Mouse (Mus musculus): Measurements from ENCODE around the gene Tmem200b. TPM values are rescaled to one million over a fixed set of nuclear protein-coding genes. Genes with fewer than 3 reads are reported as not detected.

Gene Tmem200b
- polyA plus RNA-seq, 1 experiment from 2014 or later, result 4.3 TPM

DNA sequence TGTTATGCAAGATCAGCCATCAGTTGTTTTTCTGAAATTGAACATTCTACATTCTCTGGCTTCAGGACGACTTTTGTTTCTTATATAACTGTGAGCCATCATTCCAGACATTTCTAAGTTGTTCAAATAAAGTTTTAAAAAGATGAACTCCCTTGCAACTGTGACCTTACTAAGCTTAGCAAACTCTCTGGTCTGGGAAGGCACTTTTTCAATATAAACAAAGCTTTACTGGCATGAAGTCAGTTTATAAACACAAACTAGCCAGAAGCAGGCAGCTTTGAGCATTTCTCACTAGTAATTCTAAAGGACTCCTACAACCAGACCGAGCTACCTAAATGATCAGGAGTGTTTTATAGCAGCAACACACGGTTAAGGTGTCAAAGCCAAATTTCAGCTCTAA, 35.6 kb downstream of the Tmem200b start:
- Histone ChIP-seq H3K27ac (replicated peaks in 1 of 2; ENCODE audit: control insufficient read depth in 1 of 2, insufficient read depth in 1 of 2, low read depth in 2 of 2, low read length in 2 of 2) (no peak overlapping the region), H3K4me1 (ENCODE audit: control insufficient read depth in 2 of 2, insufficient read depth in 2 of 2, low read length in 2 of 2) (no peaks in the 10 kb centered on the region)

DNA sequence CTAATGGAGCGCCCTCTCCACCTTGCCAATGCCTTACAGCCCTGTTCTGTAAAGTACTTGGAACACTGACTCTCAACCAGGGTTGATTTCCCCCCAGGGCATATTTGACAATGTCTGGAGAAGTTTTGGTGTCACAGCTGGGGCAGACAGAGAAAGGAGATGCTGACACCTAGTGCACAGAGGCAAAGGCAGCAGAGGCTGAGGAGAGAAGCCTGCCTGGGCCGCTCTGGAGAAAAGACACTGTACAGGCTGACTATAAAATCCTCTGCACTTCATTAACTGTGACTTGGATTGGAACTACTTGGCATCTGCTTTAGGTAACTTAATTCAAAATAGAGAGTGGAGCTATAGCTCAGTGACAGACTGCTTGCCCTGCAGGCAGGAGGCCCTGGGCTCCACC, 47.3 kb downstream of the Tmem200b start:
- no peaks in the 10 kb centered on the region for H3K9me3 ChIP-seq (ENCODE audit: control insufficient read depth, low read length)
- no peak overlapping the region for H3K9ac ChIP-seq (ENCODE audit: low read length)
- ATAC-seq (ENCODE audit: insufficient number of reproducible peaks, insufficient read depth, low FRiP score, low read depth), result no peak
- 87% methylated on average over 2 of the region's 2 CpGs for WGBS
- no peak overlapping the region for H3K4me3 ChIP-seq (ENCODE audit: control insufficient read depth in 1 of 2, insufficient read depth in 1 of 2, low read depth in 1 of 2, low read length in 2 of 2)
- H3K27me3 ChIP-seq (ENCODE audit: control insufficient read depth, insufficient read depth, low read length), result no peaks in the 10 kb centered on the region
- H3K4me1 ChIP-seq (ENCODE audit: control insufficient read depth in 2 of 2, insufficient read depth in 2 of 2, low read length in 2 of 2), result peaks cover 0 to 7% of the 10 kb centered on the region in 2 experiments; a peak in 2 of 4 replicates
- no peak overlapping the region for H3K27ac ChIP-seq (replicated peaks in 1 of 2; ENCODE audit: control insufficient read depth in 1 of 2, insufficient read depth in 1 of 2, low read depth in 2 of 2, low read length in 2 of 2)
- no peak overlapping the region for H3K4me2 ChIP-seq (ENCODE audit: low read length)
- peaks cover 55% of the 10 kb centered on the region for H3K36me3 ChIP-seq (ENCODE audit: control insufficient read depth, insufficient read depth, low read length)

More for the DNA sequence above, 35.6 kb downstream of the Tmem200b start:
- WGBS, result 90% methylated on average over 3 of the region's 3 CpGs
- H3K9me3 ChIP-seq (ENCODE audit: control insufficient read depth, low read length), result no peaks in the 10 kb centered on the region
- H3K4me2 ChIP-seq (ENCODE audit: low read length), result no peak overlapping the region
- H3K9ac ChIP-seq (ENCODE audit: low read length), result no peak overlapping the region
- no peaks in the 10 kb centered on the region for H3K27me3 ChIP-seq (ENCODE audit: control insufficient read depth, insufficient read depth, low read length)
- H3K4me3 ChIP-seq (ENCODE audit: control insufficient read depth in 1 of 2, insufficient read depth in 1 of 2, low read depth in 1 of 2, low read length in 2 of 2), result no peak overlapping the region
- peaks cover 51% of the 10 kb centered on the region for H3K36me3 ChIP-seq (ENCODE audit: control insufficient read depth, insufficient read depth, low read length)
- no peak for ATAC-seq (ENCODE audit: insufficient number of reproducible peaks, insufficient read depth, low FRiP score, low read depth)

DNA sequence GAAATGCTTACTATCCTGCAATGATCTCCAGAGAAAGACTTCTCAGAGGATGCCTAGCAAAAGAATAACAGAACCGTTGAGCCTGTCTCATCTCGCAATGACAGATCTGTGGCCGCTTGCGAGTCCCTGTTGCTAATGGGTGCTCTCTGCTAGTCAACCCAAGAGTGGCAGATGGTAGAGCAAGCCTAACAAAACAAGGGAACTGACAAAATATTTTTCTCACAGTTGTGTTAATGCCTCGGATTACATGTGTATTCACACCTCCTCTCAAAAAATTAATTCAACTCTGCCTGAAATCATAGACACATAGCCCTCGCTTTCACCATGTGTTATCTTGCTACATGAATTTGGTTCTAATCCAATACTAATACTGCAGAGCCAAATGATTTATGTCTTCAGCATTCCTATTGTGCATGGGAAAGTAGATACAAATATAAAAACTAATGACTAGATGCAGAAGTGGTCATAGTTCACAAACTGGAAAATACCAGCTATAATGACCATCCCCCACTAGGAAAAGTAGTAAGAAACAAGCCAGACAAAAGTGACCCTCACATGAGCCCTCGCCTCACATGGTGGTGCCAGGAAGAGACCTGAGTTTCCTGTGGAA, 48.8 kb downstream of the Tmem200b start:
- Histone ChIP-seq H3K4me1 (ENCODE audit: control insufficient read depth in 2 of 2, insufficient read depth in 2 of 2, low read length in 2 of 2) (peaks cover 0 to 14% of the 10 kb centered on the region in 2 experiments; a peak in 3 of 4 replicates), H3K9me3 (ENCODE audit: control insufficient read depth, low read length) (no peaks in the 10 kb centered on the region), H3K27ac (replicated peaks in 1 of 2; ENCODE audit: control insufficient read depth in 1 of 2, insufficient read depth in 1 of 2, low read depth in 2 of 2, low read length in 2 of 2) (no peak overlapping the region), H3K36me3 (ENCODE audit: control insufficient read depth, insufficient read depth, low read length) (peaks cover 59% of the 10 kb centered on the region), H3K4me2 (ENCODE audit: low read length) (no peak overlapping the region), H3K27me3 (ENCODE audit: control insufficient read depth, insufficient read depth, low read length) (no peaks in the 10 kb centered on the region), H3K9ac (ENCODE audit: low read length) (no peak overlapping the region), H3K4me3 (ENCODE audit: control insufficient read depth in 1 of 2, insufficient read depth in 1 of 2, low read depth in 1 of 2, low read length in 2 of 2) (no peak overlapping the region)
- WGBS, result 77% methylated on average over 7 of the region's 7 CpGs
- no peak for ATAC-seq (ENCODE audit: insufficient number of reproducible peaks, insufficient read depth, low FRiP score, low read depth)

Other genes with a start within 250 kb of the Tmem200b start
- 1.2 and 1.5 TPM in 2 replicates for gene Ptpru, start 83.5 kb upstream of the Tmem200b start, polyA plus RNA-seq (2014; fragmentation: Nextera tagmentation; extraction: Ambion mirVana)
- 39.1 and 44.1 TPM in 2 replicates for gene Mecr, start 78.3 kb upstream of the Tmem200b start, polyA plus RNA-seq (2014; fragmentation: Nextera tagmentation; extraction: Ambion mirVana)
- 63.6 and 69.1 TPM in 2 replicates for gene Srsf4, start 48.2 kb upstream of the Tmem200b start, polyA plus RNA-seq (2014; fragmentation: Nextera tagmentation; extraction: Ambion mirVana)
- gene Gm10300, start 152.9 kb downstream of the Tmem200b start, polyA plus RNA-seq (2014; fragmentation: Nextera tagmentation; extraction: Ambion mirVana), result 0.20 TPM in 2 replicates
- 45.7 and 59.0 TPM in 2 replicates for gene Epb41, start 153.6 kb downstream of the Tmem200b start, polyA plus RNA-seq (2014; fragmentation: Nextera tagmentation; extraction: Ambion mirVana)
- 0.50 and 0.69 TPM in 2 replicates for gene Oprd1, start 222.7 kb downstream of the Tmem200b start, polyA plus RNA-seq (2014; fragmentation: Nextera tagmentation; extraction: Ambion mirVana)

All from heart, embryonic 14.5 days (tissue).